Mouse (Mus musculus): ENCODE measurements around the gene Ermard. TPM values are rescaled to one million over a fixed set of nuclear protein-coding genes. Genes with fewer than 3 reads are reported as not detected.
A peak's percentile ranks its signal among the peaks of the same experiment; 100 is the strongest.

The Ermard gene
- polyA plus RNA-seq, 1 experiment from 2014 or later = 51.9 TPM

- Histone ChIP-seq H3K36me3 (no peaks in the 10 kb centered on the region), H3K4me2 (no peak overlapping the region), H3K27me3 (peaks cover 2% of the 10 kb centered on the region; the same call in 1 of the 2 replicates), H3K9ac (no peak overlapping the region), H3K4me3 (no peak overlapping the region), H3K9me3 (replicated peaks) (no peaks in the 10 kb centered on the region), H3K27ac (no peak overlapping the region), H3K4me1 (replicated peaks) (no peaks in the 10 kb centered on the region)
- ATAC-seq (replicated peaks; ENCODE audit: insufficient number of reproducible peaks, insufficient read depth, low FRiP score, low read depth) = no peak
- WGBS = 64% methylated on average over 3 of the region's 3 CpGs
Observed at GRCm38 (mm10) chr17:15091739-15092138, 50.7 kb downstream of the Ermard start.

GRCm38 (mm10) chr17:15093523-15093922, 52.5 kb downstream of the Ermard start:
- Histone ChIP-seq H3K27ac (no peak overlapping the region), H3K9ac (no peak overlapping the region), H3K4me2 (no peak overlapping the region), H3K36me3 (no peaks in the 10 kb centered on the region), H3K4me1 (replicated peaks) (no peaks in the 10 kb centered on the region), H3K9me3 (replicated peaks) (no peaks in the 10 kb centered on the region), H3K4me3 (no peak overlapping the region), H3K27me3 (no peaks in the 10 kb centered on the region)
- no peak for ATAC-seq (replicated peaks; ENCODE audit: insufficient number of reproducible peaks, insufficient read depth, low FRiP score, low read depth)
- 28% methylated on average over 3 of the region's 3 CpGs for WGBS

DNA sequence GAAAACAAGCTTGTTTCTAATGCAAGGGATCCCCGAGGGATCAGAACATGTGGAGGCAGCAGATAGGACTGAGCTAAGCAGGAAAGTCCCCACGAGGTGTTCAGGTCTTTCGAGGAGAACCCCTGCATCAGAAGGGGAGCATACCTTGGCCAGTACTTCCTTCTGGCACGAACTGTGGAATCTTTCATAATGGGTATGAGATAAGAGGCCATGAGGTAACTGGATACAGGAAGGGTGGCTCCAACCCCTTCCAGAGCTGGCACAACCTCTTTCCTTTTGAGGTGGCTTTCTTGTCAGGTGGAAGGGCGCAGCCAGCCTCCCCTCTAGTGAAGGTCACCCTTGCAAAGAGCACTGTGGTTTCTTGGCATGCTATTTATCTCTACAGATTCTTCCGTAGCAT, 55.8 kb downstream of the Ermard start:
- Histone ChIP-seq H3K4me3 (no peak overlapping the region), H3K36me3 (no peaks in the 10 kb centered on the region), H3K9ac (no peak overlapping the region), H3K9me3 (replicated peaks) (no peaks in the 10 kb centered on the region), H3K4me1 (replicated peaks) (no peaks in the 10 kb centered on the region), H3K4me2 (no peak overlapping the region), H3K27ac (no peak overlapping the region), H3K27me3 (no peaks in the 10 kb centered on the region)
- 63% methylated on average over 6 of the region's 6 CpGs for WGBS
- ATAC-seq (replicated peaks; ENCODE audit: insufficient number of reproducible peaks, insufficient read depth, low FRiP score, low read depth) = no peak

- ATAC-seq (replicated peaks; ENCODE audit: insufficient number of reproducible peaks, insufficient read depth, low FRiP score, low read depth) = no peak
- Histone ChIP-seq H3K36me3 (no peaks in the 10 kb centered on the region), H3K4me2 (no peak overlapping the region), H3K27me3 (0 out of 2 replicates have a peak, but pooled peaks cover 2% of the 10 kb centered on the region), H3K4me3 (no peak overlapping the region), H3K9me3 (replicated peaks) (no peaks in the 10 kb centered on the region), H3K9ac (no peak overlapping the region), H3K27ac (no peak overlapping the region), H3K4me1 (replicated peaks) (no peaks in the 10 kb centered on the region)
- 76% methylated on average over 1 of the region's 1 CpGs for WGBS
Observed at GRCm38 (mm10) chr17:15098677-15099076, 57.7 kb downstream of the Ermard start.

GRCm38 (mm10) chr17:15101355-15101754, 60.3 kb downstream of the Ermard start:
- H3K4me2 ChIP-seq = no peak overlapping the region
- H3K27me3 ChIP-seq = 0 out of 2 replicates have a peak, but pooled peaks cover 3% of the 10 kb centered on the region
- no peak overlapping the region for H3K27ac ChIP-seq
- no peaks in the 10 kb centered on the region for H3K36me3 ChIP-seq
- ATAC-seq (replicated peaks; ENCODE audit: insufficient number of reproducible peaks, insufficient read depth, low FRiP score, low read depth) = no peak
- no peak overlapping the region for H3K4me3 ChIP-seq
- 77% methylated on average over 4 of the region's 4 CpGs for WGBS
- no peak overlapping the region for H3K9ac ChIP-seq
- H3K9me3 ChIP-seq (replicated peaks) = no peaks in the 10 kb centered on the region
- H3K4me1 ChIP-seq (replicated peaks) = no peaks in the 10 kb centered on the region

DNA sequence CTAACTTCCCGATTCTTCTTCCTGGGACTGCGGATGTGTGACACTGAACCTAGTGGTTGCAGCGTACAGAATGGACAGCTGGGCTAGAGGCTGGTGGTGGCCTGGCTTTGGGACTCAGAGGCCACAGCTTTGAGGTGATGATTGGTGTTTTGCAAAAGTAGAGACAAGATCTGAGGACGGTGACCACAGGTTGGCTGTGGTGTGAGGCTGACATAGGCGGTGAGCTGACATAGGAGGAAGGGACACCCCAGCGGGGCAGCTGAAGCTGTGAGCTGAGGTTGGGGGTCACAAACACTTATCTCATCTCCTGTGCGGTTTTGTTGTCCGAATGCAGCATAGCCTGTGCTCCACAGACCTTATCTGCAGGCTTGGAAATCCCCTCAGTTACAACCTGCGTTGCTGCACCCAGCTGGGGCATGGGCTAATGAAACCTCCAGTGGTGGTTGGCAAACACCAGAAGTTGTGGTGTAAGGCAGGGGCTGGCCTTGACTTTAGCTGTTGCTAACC, 66.2 kb downstream of the Ermard start:
- Histone ChIP-seq H3K27ac (no peak overlapping the region), H3K4me2 (no peak overlapping the region), H3K9me3 (replicated peaks) (no peaks in the 10 kb centered on the region), H3K4me1 (replicated peaks) (peaks cover 5% of the 10 kb centered on the region; the same call in 1 of the 2 replicates), H3K36me3 (no peaks in the 10 kb centered on the region), H3K9ac (no peak overlapping the region), H3K27me3 (peaks cover 6% of the 10 kb centered on the region; the same call in 1 of the 2 replicates), H3K4me3 (no peak overlapping the region)
- ATAC-seq (replicated peaks; ENCODE audit: insufficient number of reproducible peaks, insufficient read depth, low FRiP score, low read depth) = no peak
- WGBS = 64% methylated on average over 9 of the region's 9 CpGs

DNA sequence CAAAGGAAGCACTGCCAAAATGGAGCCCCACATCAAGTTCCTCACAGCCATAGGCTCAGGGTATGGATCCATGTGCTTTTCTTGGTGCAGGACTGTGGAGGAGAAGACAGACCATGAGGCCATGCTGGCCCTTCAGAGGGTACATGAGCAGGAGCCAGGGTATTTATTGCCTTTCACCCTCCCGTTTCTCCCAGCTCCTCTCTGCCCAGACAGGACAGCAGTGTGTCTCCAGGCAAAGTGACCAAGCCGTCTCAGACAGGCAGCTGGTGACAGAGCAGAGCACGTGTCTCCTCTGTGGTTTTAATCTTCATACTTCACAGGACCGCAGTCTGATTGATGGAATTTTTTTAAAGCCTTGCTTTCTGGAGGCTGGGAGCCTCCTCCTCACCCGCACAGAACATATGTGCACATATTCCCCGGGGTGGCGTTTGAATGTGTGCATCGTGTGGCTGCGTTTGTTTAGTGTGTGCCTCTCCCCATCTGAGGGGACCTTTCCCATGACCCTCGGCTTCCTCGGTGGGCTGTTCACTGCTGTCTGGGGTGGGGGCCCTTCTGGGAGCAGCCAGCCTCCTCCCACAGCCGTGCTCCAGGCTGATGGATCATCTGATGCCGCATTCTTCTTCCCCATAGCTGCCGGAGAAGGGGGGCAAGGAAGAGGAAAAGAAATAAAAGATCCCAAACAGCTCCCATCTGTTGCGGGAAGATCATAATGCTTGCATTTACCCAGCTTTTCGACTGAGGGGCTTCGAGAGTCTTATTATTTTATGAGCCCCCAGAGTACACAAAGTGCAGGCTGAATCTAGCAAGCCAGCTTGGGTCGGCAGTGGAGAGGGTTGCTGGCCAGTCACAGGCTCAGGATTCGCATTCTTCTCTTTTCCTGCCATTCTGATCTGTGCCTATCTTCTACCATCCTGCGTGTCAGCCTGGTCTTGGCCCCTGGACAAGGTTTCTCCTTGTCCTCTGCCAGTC, 67.7 kb downstream of the Ermard start:
- ATAC-seq (replicated peaks; ENCODE audit: insufficient number of reproducible peaks, insufficient read depth, low FRiP score, low read depth) = 0 out of 2 replicates have a peak, but pooled peaks have one; percentile 29
- Histone ChIP-seq H3K36me3 (no peaks in the 10 kb centered on the region), H3K4me1 (replicated peaks) (peaks cover 5% of the 10 kb centered on the region; the same call in 1 of the 2 replicates), H3K27ac (no peak overlapping the region), H3K9me3 (replicated peaks) (no peaks in the 10 kb centered on the region), H3K4me3 (no peak overlapping the region), H3K4me2 (0 out of 2 replicates have a peak overlapping the region, but pooled peaks have one; percentile 6), H3K27me3 (peaks cover 8% of the 10 kb centered on the region; the same call in 1 of the 2 replicates), H3K9ac (no peak overlapping the region)
- WGBS = 45% methylated on average over 20 of the region's 20 CpGs

- H3K4me2 ChIP-seq = no peak overlapping the region
- no peak overlapping the region for H3K4me3 ChIP-seq
- H3K36me3 ChIP-seq = no peaks in the 10 kb centered on the region
- WGBS = 60% methylated on average over 3 of the region's 3 CpGs
- 0 out of 2 replicates have a peak, but pooled peaks cover 6% of the 10 kb centered on the region for H3K27me3 ChIP-seq
- no peak overlapping the region for H3K9ac ChIP-seq
- no peak overlapping the region for H3K27ac ChIP-seq
- no peaks in the 10 kb centered on the region for H3K9me3 ChIP-seq (replicated peaks)
- ATAC-seq (replicated peaks; ENCODE audit: insufficient number of reproducible peaks, insufficient read depth, low FRiP score, low read depth) = no peak
- no peaks in the 10 kb centered on the region for H3K4me1 ChIP-seq (replicated peaks)
Observed at GRCm38 (mm10) chr17:15115550-15115949, 74.5 kb downstream of the Ermard start.

DNA sequence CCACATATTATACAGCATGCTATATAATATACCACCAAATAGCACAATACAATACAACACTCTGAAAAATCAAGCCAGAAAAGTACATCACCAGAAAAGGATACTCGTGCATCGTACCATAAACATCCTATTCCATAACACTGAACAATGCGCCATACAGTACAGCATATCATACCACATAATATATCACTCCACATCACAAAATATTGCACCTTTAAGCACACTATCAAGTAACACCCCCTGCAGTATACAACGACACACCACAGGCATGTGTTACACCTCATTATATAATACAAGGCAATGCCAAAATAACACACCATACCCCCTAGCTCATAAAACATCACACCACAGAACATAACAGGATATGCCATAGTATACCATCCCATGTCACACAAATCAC, 79.1 kb downstream of the Ermard start:
- H3K4me1 ChIP-seq (replicated peaks) = no peaks in the 10 kb centered on the region
- no peak overlapping the region for H3K4me3 ChIP-seq
- no peak overlapping the region for H3K9ac ChIP-seq
- ATAC-seq (replicated peaks; ENCODE audit: insufficient number of reproducible peaks, insufficient read depth, low FRiP score, low read depth) = no peak
- no peak overlapping the region for H3K27ac ChIP-seq
- no peaks in the 10 kb centered on the region for H3K9me3 ChIP-seq (replicated peaks)
- no peak overlapping the region for H3K4me2 ChIP-seq
- H3K36me3 ChIP-seq = no peaks in the 10 kb centered on the region
- no peaks in the 10 kb centered on the region for H3K27me3 ChIP-seq
- 89% methylated on average over 4 of the region's 4 CpGs for WGBS

DNA sequence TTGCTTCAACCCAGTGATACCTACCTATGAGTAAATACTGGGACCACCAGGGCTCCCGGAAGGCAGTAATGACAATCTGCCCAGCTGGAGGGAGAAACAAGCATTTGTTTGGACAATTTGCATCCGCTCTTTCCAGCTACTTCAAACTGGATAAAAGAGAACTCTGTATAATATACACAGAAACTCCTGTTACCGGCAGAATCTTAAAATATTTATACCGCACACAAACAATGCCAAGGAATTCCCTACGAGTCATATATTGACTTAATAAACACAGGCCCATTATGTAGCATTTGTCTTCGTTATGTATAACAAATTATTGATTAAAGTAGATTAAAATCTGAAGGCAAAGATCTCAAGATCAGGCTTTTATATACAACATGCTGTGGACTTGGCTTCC, 79.6 kb downstream of the Ermard start:
- WGBS = 75% methylated on average over 6 of the region's 6 CpGs
- Histone ChIP-seq H3K36me3 (no peaks in the 10 kb centered on the region), H3K4me3 (no peak overlapping the region), H3K4me2 (no peak overlapping the region), H3K9ac (no peak overlapping the region), H3K27ac (no peak overlapping the region), H3K4me1 (replicated peaks) (no peaks in the 10 kb centered on the region), H3K9me3 (replicated peaks) (no peaks in the 10 kb centered on the region), H3K27me3 (no peaks in the 10 kb centered on the region)
- ATAC-seq (replicated peaks; ENCODE audit: insufficient number of reproducible peaks, insufficient read depth, low FRiP score, low read depth) = no peak

DNA sequence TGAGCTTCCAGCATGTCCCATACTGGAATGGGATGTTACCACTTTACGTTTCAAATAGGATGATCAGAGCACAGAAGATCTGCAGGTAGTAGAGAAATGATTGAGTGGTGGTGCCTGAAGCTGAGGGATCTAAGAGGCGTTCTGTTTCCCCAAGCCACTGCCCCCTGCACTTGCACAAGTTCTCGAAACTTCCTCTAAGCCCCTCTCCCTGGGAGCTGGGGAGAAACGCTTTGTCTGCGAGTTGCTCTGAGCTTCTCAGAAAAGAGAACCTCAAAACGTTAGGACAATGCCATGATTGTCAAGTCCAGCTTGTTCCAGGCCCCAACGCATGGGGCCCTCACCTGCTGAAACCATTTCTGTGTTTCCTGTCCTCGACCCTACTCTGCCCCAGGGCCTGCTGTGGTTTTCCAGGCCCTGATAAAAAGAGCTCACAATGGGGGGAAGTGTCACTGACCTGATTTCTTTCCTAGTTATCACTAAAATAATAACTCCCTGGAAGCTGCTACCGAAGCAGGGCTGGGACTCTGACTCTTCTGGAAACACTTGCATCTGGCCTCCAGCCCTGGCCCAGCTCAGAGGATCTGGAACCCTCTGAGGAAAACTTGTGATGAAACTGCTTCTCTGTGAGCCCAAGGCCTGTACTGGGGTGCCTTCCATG, 88.8 kb downstream of the Ermard start:
- no peak overlapping the region for H3K4me2 ChIP-seq
- ATAC-seq (replicated peaks; ENCODE audit: insufficient number of reproducible peaks, insufficient read depth, low FRiP score, low read depth) = peak; percentile 72
- WGBS = 45% methylated on average over 9 of the region's 9 CpGs

More for the DNA sequence above, 88.8 kb downstream of the Ermard start:
- no peak overlapping the region for H3K4me3 ChIP-seq
- no peaks in the 10 kb centered on the region for H3K27me3 ChIP-seq
- H3K9me3 ChIP-seq (replicated peaks) = no peaks in the 10 kb centered on the region
- peak overlapping the region; percentile 50 for H3K27ac ChIP-seq
- H3K9ac ChIP-seq = no peak overlapping the region
- H3K36me3 ChIP-seq = no peaks in the 10 kb centered on the region
- no peaks in the 10 kb centered on the region; the same call in 1 of the 2 replicates for H3K4me1 ChIP-seq (replicated peaks)
